Mouse (Mus musculus) erythroblast, embryonic 14.5 days (primary cell): ENCODE results near the gene Arpc2. TPM values are rescaled to one million over a fixed set of nuclear protein-coding genes. Genes with fewer than 3 reads are reported as not detected.

Source experiments
- H3K27me3 ChIP-seq: 2 replicates; pipeline ENCODE4 v1.6.1; 2012; ENCODE audit warnings: inconsistent platforms; ENCODE audit not compliant: control insufficient read depth
- H3K36me3 ChIP-seq: 2 replicates; pipeline ENCODE4 v1.6.1; 2012; ENCODE audit warnings: mild to moderate bottlenecking, inconsistent platforms; ENCODE audit not compliant: control insufficient read depth
- H3K4me1 ChIP-seq: 2 replicates; pipeline ENCODE4 v1.6.1; 2012; ENCODE audit warnings: inconsistent platforms; ENCODE audit not compliant: control insufficient read depth
- H3K4me3 ChIP-seq: replicated peaks from 2 replicates; pipeline ENCODE3; 2012; ENCODE audit warnings: moderate library complexity, mild to moderate bottlenecking, inconsistent platforms
- H3K9me3 ChIP-seq: 2 replicates; pipeline ENCODE4 v1.6.1; 2012; ENCODE audit warnings: low read length, inconsistent platforms, mixed read lengths; ENCODE audit not compliant: control insufficient read depth
- GATA1 ChIP-seq: IDR thresholded peaks from 2 replicates; pipeline ENCODE4 v1.6.1; 2012; ENCODE audit warnings: low read length, inconsistent platforms, mixed read lengths
- TAL1 ChIP-seq: IDR thresholded peaks from 3 replicates; pipeline ENCODE4 v1.6.1; 2012; ENCODE audit warnings: low read length, inconsistent platforms, mixed read lengths
- polyA plus RNA-seq: library from polyadenylated mRNA; stranded (reverse); fragments of >175 nt; gene quantifications from 2 replicates; pipeline ENCODE4 v1.2.3, GENCODE M21; 2012

Arpc2 gene
- polyA plus RNA-seq, 1 experiment, result 7.8 TPM

DNA sequence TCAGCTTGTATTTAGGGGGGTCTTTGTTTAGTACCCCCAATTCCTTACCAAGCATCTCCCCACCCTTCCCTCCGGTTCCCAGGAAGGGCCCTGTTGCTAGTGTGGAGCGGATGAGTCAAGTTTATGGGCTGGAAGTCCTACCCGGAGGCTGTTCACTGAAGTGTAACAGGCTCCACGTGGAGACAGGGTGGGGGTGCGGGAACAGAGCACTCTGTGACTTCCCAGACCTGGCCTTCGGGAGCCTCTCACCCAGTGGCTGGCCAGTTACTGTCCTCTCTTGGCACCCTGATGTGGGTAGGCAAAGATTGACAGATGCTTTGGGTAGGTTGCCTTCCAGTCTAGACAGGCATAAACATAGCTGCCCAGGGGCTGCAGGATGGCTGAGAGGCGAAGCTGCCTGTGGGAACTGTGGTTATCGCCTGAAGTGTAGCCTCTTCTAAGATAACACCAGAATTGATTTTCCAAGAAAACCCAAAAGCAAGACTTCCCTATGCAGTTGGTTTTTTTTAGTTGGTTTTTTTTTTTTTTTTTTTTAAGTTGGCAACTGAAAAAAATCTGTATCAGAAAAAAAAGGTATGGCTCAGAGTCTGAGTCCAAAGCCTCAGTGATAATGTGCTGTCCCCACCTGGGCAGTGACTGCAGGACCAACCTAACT lies 42.1 kb downstream of the Arpc2 start:
- H3K4me3 ChIP-seq, result no peak overlapping the region
- peaks cover 41% of the 10 kb centered on the region for H3K36me3 ChIP-seq
- peaks cover 8% of the 10 kb centered on the region for H3K4me1 ChIP-seq
- TF ChIP-seq GATA1 (no peak), TAL1 (no peak)
- H3K9me3 ChIP-seq, result no peaks in the 10 kb centered on the region
- H3K27me3 ChIP-seq, result peaks cover 24% of the 10 kb centered on the region

DNA sequence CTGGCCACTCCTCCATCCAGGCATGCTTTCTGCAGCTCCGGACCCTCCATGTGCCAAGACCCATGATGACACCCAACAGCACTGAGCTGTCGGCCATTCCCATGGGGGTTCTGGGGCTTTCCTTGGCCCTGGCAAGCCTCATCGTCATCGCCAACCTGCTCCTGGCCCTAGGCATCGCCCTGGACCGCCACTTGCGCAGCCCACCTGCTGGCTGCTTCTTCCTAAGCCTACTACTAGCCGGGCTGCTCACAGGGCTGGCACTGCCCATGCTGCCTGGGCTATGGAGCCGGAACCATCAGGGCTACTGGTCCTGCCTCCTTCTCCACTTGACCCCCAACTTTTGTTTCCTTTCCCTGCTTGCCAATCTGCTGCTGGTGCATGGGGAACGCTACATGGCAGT lies 42.7 kb downstream of the Arpc2 start, which contains the start of gene Gpbar1:
Gene Gpbar1 (plus strand): TSS at position 13 of the 400 bp plus-strand sequence.
- H3K4me1 ChIP-seq, result peaks cover 12% of the 10 kb centered on the region
- no peaks in the 10 kb centered on the region for H3K9me3 ChIP-seq
- H3K36me3 ChIP-seq, result peaks cover 44% of the 10 kb centered on the region
- H3K4me3 ChIP-seq, result no peak within 1 kb of the TSS
- no peak for TF ChIP-seq TAL1
- peaks cover 24% of the 10 kb centered on the region for H3K27me3 ChIP-seq

DNA sequence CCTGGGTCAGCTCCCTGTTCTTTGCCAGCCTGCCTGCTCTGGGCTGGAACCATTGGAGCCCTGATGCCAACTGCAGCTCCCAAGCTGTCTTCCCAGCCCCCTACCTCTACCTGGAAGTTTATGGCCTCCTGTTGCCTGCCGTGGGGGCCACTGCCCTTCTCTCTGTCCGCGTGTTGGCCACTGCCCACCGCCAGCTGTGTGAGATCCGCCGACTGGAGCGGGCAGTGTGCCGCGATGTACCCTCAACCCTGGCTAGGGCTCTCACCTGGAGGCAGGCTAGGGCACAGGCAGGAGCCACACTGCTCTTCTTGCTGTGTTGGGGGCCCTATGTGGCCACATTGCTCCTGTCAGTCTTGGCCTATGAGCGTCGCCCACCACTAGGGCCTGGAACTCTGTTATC lies 43.1 kb downstream of the Arpc2 start:
- TF ChIP-seq GATA1 (no peak), TAL1 (no peak)
- Histone ChIP-seq H3K4me1 (peaks cover 16% of the 10 kb centered on the region), H3K9me3 (no peaks in the 10 kb centered on the region), H3K27me3 (peaks cover 24% of the 10 kb centered on the region), H3K36me3 (peaks cover 44% of the 10 kb centered on the region), H3K4me3 (no peak overlapping the region)

- H3K4me3 ChIP-seq, result no peak overlapping the region
- H3K27me3 ChIP-seq, result peaks cover 9% of the 10 kb centered on the region
- peaks cover 26% of the 10 kb centered on the region for H3K4me1 ChIP-seq
- H3K36me3 ChIP-seq, result peaks cover 44% of the 10 kb centered on the region
- no peak for TF ChIP-seq TAL1
- no peak for TF ChIP-seq GATA1
- H3K9me3 ChIP-seq, result no peaks in the 10 kb centered on the region
Measured at GRCm38 (mm10) chr1:74280591-74281325, 44.9 kb downstream of the Arpc2 start.

GRCm38 (mm10) chr1:74281372-74281771 lies 45.5 kb downstream of the Arpc2 start:
- no peak for TF ChIP-seq TAL1
- TF ChIP-seq GATA1, result no peak
- no peak overlapping the region for H3K4me3 ChIP-seq
- peaks cover 32% of the 10 kb centered on the region for H3K4me1 ChIP-seq
- peaks cover 5% of the 10 kb centered on the region for H3K27me3 ChIP-seq
- H3K36me3 ChIP-seq, result peaks cover 44% of the 10 kb centered on the region
- H3K9me3 ChIP-seq, result no peaks in the 10 kb centered on the region

- peaks cover 38% of the 10 kb centered on the region for H3K4me1 ChIP-seq
- H3K36me3 ChIP-seq, result peaks cover 48% of the 10 kb centered on the region
- TF ChIP-seq TAL1, result no peak
- TF ChIP-seq GATA1, result no peak
Measured at GRCm38 (mm10) chr1:74281886-74282285, 46.0 kb downstream of the Arpc2 start.

DNA sequence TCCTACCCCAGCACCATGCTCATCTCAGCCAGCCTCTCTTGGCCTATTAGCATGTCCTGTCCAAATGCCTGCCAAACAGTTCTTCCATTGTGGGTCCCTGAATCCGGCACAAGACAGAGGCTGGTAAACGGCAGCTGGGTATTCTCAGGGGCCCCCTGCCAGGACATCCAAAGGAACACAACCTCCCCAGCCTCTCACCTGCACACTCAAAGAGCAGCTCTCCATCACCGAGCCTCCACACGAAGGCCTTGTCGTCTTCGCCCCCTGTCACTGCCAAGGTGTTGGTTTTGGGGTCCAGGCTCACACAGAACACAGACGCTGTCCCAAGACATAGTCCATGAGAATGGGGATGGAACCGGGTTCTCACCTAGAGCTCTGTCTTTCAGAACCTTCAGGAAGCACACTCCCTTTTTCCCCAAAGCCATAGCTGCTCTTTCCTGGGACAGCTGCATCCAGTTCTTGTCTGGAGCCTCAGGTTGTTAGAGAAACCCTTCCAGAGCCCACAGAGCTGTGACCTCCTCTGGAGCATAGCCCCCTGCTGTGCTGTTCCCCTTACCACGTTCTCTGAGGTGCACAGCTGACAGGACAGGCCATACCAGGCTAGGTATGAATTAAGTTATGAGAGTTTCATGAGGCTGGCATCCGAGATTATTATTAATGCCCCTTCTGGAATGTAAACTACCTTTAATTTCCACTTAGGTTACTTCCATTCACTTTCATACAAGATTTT lies 47.2 kb downstream of the Arpc2 start:
- Histone ChIP-seq H3K36me3 (peaks cover 53% of the 10 kb centered on the region), H3K9me3 (no peaks in the 10 kb centered on the region), H3K27me3 (no peaks in the 10 kb centered on the region), H3K4me3 (no peak overlapping the region), H3K4me1 (peaks cover 45% of the 10 kb centered on the region)
- no peak for TF ChIP-seq GATA1
- no peak for TF ChIP-seq TAL1

More at GRCm38 (mm10) chr1:74281886-74282285, 46.0 kb downstream of the Arpc2 start:
- Histone ChIP-seq H3K4me3 (no peak overlapping the region), H3K27me3 (peaks cover 4% of the 10 kb centered on the region), H3K9me3 (no peaks in the 10 kb centered on the region)

DNA sequence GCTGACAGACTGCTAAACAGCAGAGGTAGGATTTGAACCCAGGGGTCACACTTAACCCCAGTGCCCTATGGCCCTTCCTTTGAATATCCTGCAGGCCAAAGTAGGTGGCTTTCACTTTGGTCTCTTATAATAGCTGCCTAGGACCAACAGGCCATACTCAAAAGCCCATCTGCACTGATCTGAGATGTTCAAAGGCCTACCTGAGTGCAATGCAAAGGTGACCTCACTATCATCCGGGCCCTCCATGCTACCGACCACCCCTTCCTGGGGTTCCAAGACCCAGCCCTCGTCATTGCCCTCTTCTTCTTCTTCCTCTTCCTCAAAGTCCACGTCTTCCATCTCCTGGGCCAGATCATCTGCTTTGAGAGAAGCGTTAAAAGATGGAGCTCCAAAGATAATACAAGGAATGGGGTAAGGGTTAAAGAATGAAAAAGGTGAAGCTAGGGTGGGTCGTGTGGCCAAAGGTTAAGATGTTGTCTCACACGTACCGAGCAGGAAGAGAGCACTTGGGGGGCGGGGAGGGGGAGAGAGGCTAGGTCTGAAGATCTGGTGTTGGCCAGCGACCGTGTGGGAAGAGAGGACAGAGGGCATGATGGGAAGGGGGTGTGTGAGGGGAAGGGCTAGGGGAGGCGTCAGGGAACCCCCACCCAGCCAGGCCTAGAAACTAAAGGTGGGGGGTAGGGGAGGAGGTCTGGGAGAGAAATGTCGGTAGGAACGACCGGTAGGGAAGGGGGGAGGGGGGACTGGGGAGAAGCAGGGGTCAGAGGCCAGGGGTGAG lies 48.0 kb downstream of the Arpc2 start:
- H3K9me3 ChIP-seq, result no peaks in the 10 kb centered on the region
- no peaks in the 10 kb centered on the region for H3K27me3 ChIP-seq
- H3K4me3 ChIP-seq, result peak overlapping the region; percentile 83
- peaks cover 60% of the 10 kb centered on the region for H3K36me3 ChIP-seq
- TF ChIP-seq TAL1 (no peak), GATA1 (no peak)
- H3K4me1 ChIP-seq, result peaks cover 53% of the 10 kb centered on the region
